Mouse (Mus musculus) embryonic facial prominence, embryonic 10.5 days (tissue): ENCODE data around the gene Mier2. TPM values are rescaled to one million over a fixed set of nuclear protein-coding genes. Genes with fewer than 3 reads are reported as not detected.

Experiments used
- DNase-seq: peaks from one replicate; pipeline ENCODE4 v3.0.0-alpha.2; 2017; ENCODE audit warnings: low spot score
- H3K27ac ChIP-seq: fragments of 300-500 bp; sonication (generic); replicated peaks from 2 replicates; pipeline ENCODE4 v1.5.1; 2016; ENCODE audit warnings: mild to moderate bottlenecking
- H3K27me3 ChIP-seq: fragments of 300-500 bp; sonication (generic); replicated peaks from 2 replicates; pipeline ENCODE4 v1.6.1; 2016; ENCODE audit warnings: low read depth, mild to moderate bottlenecking; ENCODE audit not compliant: poor library complexity, severe bottlenecking
- H3K36me3 ChIP-seq: fragments of 300-500 bp; sonication (generic); replicated peaks from 2 replicates; pipeline ENCODE4 v1.6.1; 2016; ENCODE audit warnings: mild to moderate bottlenecking, moderate library complexity
- H3K4me1 ChIP-seq: fragments of 300-500 bp; sonication (generic); 2 replicates; pipeline ENCODE4 v1.6.1; 2016
- H3K4me3 ChIP-seq: fragments of 300-500 bp; sonication (generic); 2 replicates; pipeline ENCODE4 v1.5.1; 2016; ENCODE audit warnings: mild to moderate bottlenecking, moderate library complexity
- H3K9me3 ChIP-seq: fragments of 300-500 bp; sonication (generic); 2 replicates; pipeline ENCODE4 v1.6.1; 2016; ENCODE audit warnings: mild to moderate bottlenecking
- WGBS: fragments of 180-500 bp; shearing (Covaris S2); methylation state at CpG from one replicate; pipeline ENCODE4 v1.1.7; 2016; 5-methylcytosine and 5-hydroxymethylcytosine counted together
- polyA plus RNA-seq: library from polyadenylated mRNA; unstranded; fragments of >200 nt; fragmentation: Nextera tagmentation; extraction: Ambion mirVana; gene quantifications from 2 replicates; pipeline ENCODE4 v1.2.1, GENCODE M21; 2016

The Mier2 gene
- 76.4 and 77.3 TPM in 2 replicates for polyA plus RNA-seq

GRCm38 (mm10) chr10:79554330-79555237, at the start of gene Mier2:
Gene Mier2, minus strand, starts transcription at chr10:79555199.
- Histone ChIP-seq H3K36me3 (peaks cover 22% of the 10 kb centered on the region), H3K9me3 (no peaks in the 10 kb centered on the region), H3K4me3 (peak within 1 kb of the TSS; percentile 97), H3K27ac (peak within 1 kb of the TSS; percentile 96), H3K4me1 (peaks cover 31% of the 10 kb centered on the region), H3K27me3 (no peaks in the 10 kb centered on the region)
- DNase-seq: peak; percentile 88
- under 1% methylated on average over 107 of the region's 108 CpGs for WGBS

GRCm38 (mm10) chr10:79597936-79598230, 42.9 kb upstream of the Mier2 start:
- DNase-seq: no peak
- H3K27ac ChIP-seq: no peak overlapping the region
- peaks cover 35% of the 10 kb centered on the region for H3K27me3 ChIP-seq
- 0 out of 2 replicates have a peak, but pooled peaks cover 3% of the 10 kb centered on the region for H3K4me1 ChIP-seq
- H3K4me3 ChIP-seq: no peak overlapping the region
- no peaks in the 10 kb centered on the region for H3K9me3 ChIP-seq
- 61% methylated on average over 4 of the region's 4 CpGs for WGBS
- no peaks in the 10 kb centered on the region for H3K36me3 ChIP-seq

- H3K27me3 ChIP-seq: peaks cover 35% of the 10 kb centered on the region
- 35% methylated on average over 13 of the region's 13 CpGs for WGBS
- H3K4me3 ChIP-seq: no peak overlapping the region
- H3K36me3 ChIP-seq: no peaks in the 10 kb centered on the region
- no peak overlapping the region for H3K27ac ChIP-seq
- H3K4me1 ChIP-seq: 0 out of 2 replicates have a peak, but pooled peaks cover 3% of the 10 kb centered on the region
- DNase-seq: no peak
- no peaks in the 10 kb centered on the region for H3K9me3 ChIP-seq
Observed at GRCm38 (mm10) chr10:79597051-79597935, 42.3 kb upstream of the Mier2 start.

- H3K36me3 ChIP-seq: no peaks in the 10 kb centered on the region
- 61% methylated on average over 8 of the region's 8 CpGs for WGBS
- H3K27me3 ChIP-seq: peaks cover 35% of the 10 kb centered on the region
- 0 out of 2 replicates have a peak, but pooled peaks cover 3% of the 10 kb centered on the region for H3K4me1 ChIP-seq
- no peaks in the 10 kb centered on the region for H3K9me3 ChIP-seq
- no peak overlapping the region for H3K4me3 ChIP-seq
- no peak overlapping the region for H3K27ac ChIP-seq
- no peak for DNase-seq
Observed at GRCm38 (mm10) chr10:79595590-79595929, 40.6 kb upstream of the Mier2 start.

GRCm38 (mm10) chr10:79594872-79595589, 40.0 kb upstream of the Mier2 start:
- Histone ChIP-seq H3K36me3 (no peaks in the 10 kb centered on the region), H3K27ac (no peak overlapping the region), H3K4me1 (0 out of 2 replicates have a peak, but pooled peaks cover 3% of the 10 kb centered on the region), H3K4me3 (no peak overlapping the region), H3K27me3 (peaks cover 35% of the 10 kb centered on the region), H3K9me3 (no peaks in the 10 kb centered on the region)
- peak; percentile 71 for DNase-seq
- WGBS: 16% methylated on average over 17 of the region's 17 CpGs

GRCm38 (mm10) chr10:79594111-79594510, 39.1 kb upstream of the Mier2 start:
- Histone ChIP-seq H3K36me3 (no peaks in the 10 kb centered on the region), H3K27me3 (peaks cover 35% of the 10 kb centered on the region), H3K9me3 (no peaks in the 10 kb centered on the region), H3K4me1 (0 out of 2 replicates have a peak, but pooled peaks cover 3% of the 10 kb centered on the region), H3K4me3 (no peak overlapping the region), H3K27ac (no peak overlapping the region)
- no peak for DNase-seq
- WGBS: 56% methylated on average over 6 of the region's 6 CpGs

GRCm38 (mm10) chr10:79590702-79591101, 35.7 kb upstream of the Mier2 start:
- peaks cover 17% of the 10 kb centered on the region for H3K27me3 ChIP-seq
- 93% methylated on average over 1 of the region's 1 CpGs for WGBS
- no peak overlapping the region for H3K4me3 ChIP-seq
- no peak overlapping the region for H3K27ac ChIP-seq
- DNase-seq: no peak
- no peaks in the 10 kb centered on the region for H3K36me3 ChIP-seq
- 0 out of 2 replicates have a peak, but pooled peaks cover 3% of the 10 kb centered on the region for H3K4me1 ChIP-seq
- H3K9me3 ChIP-seq: no peaks in the 10 kb centered on the region

- no peaks in the 10 kb centered on the region for H3K4me1 ChIP-seq
- 69% methylated on average over 4 of the region's 4 CpGs for WGBS
- no peak overlapping the region for H3K27ac ChIP-seq
- no peaks in the 10 kb centered on the region for H3K9me3 ChIP-seq
- H3K36me3 ChIP-seq: no peaks in the 10 kb centered on the region
- 0 out of 2 replicates have a peak, but pooled peaks cover 4% of the 10 kb centered on the region for H3K27me3 ChIP-seq
- H3K4me3 ChIP-seq: no peak overlapping the region
- no peak for DNase-seq
Observed at GRCm38 (mm10) chr10:79587752-79588126, 32.7 kb upstream of the Mier2 start.

- Histone ChIP-seq H3K4me3 (no peak within 1 kb of the TSS), H3K27ac (no peak within 1 kb of the TSS), H3K4me1 (no peaks in the 10 kb centered on the region), H3K36me3 (no peaks in the 10 kb centered on the region), H3K27me3 (0 out of 2 replicates have a peak, but pooled peaks cover 4% of the 10 kb centered on the region), H3K9me3 (no peaks in the 10 kb centered on the region)
- DNase-seq: no peak
- 79% methylated on average over 5 of the region's 5 CpGs for WGBS
Observed at GRCm38 (mm10) chr10:79587061-79587751, 32.2 kb upstream of the Mier2 start, which contains the start of gene Theg. Gene Theg, minus strand, starts transcription at chr10:79587331.

GRCm38 (mm10) chr10:79586243-79586642, 31.2 kb upstream of the Mier2 start:
- DNase-seq: no peak
- no peaks in the 10 kb centered on the region for H3K9me3 ChIP-seq
- H3K27me3 ChIP-seq: 0 out of 2 replicates have a peak, but pooled peaks cover 4% of the 10 kb centered on the region
- no peaks in the 10 kb centered on the region for H3K36me3 ChIP-seq
- WGBS: 76% methylated on average over 8 of the region's 8 CpGs
- no peaks in the 10 kb centered on the region for H3K4me1 ChIP-seq
- H3K4me3 ChIP-seq: no peak overlapping the region
- H3K27ac ChIP-seq: no peak overlapping the region

- H3K4me1 ChIP-seq: no peaks in the 10 kb centered on the region
- H3K9me3 ChIP-seq: no peaks in the 10 kb centered on the region
- DNase-seq: no peak
- H3K27me3 ChIP-seq: 0 out of 2 replicates have a peak, but pooled peaks cover 4% of the 10 kb centered on the region
- H3K27ac ChIP-seq: no peak overlapping the region
- H3K36me3 ChIP-seq: no peaks in the 10 kb centered on the region
- WGBS: 87% methylated on average over 5 of the region's 5 CpGs
- no peak overlapping the region for H3K4me3 ChIP-seq
Observed at GRCm38 (mm10) chr10:79585723-79586122, 30.7 kb upstream of the Mier2 start.
